Mouse (Mus musculus) cerebellum, adult 2 months (tissue): ENCODE measurements at regions not wholly inside any gene's neighbourhood (a gene's known extent, or its start where the extent isn't known, plus 50 kb on each side); places are given as distances from the start of the nearest gene placed in this dataset.

Experiments
- CTCF ChIP-seq: fragments of 200-500 bp; IDR thresholded peaks from 2 replicates; pipeline ENCODE4 v1.5.1; 2011; ENCODE audit warnings: low read depth, mild to moderate bottlenecking, control low read depth, low read length, moderate library complexity, borderline replicate concordance; ENCODE audit not compliant: insufficient read depth
- POLR2A ChIP-seq: fragments of 200-500 bp; IDR thresholded peaks from 2 replicates; pipeline ENCODE4 v1.6.1; 2011; ENCODE audit warnings: low read length, control low read depth, borderline replicate concordance; ENCODE audit not compliant: insufficient read depth

DNA sequence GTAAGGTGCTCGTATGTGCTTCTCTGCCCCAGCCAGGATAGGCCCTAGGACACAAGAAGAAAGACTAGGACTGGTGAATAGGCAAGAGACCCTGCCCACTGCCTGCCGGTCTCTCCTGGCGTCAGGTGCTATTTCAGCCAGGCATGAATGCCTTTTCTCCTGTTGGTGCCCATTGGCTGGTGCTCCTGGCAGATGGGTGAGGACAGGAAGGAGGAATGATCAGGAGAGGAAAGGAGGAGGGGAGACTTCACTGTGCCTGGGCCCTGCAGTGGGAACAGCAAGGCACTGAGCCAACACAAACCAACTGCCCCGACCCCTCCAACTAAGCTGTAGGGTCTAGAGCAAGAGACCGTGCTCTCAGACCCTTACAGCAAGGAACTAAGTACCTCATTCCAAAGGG lies 100.4 kb downstream of the Pja1 start:
- TF ChIP-seq CTCF (no peak), POLR2A (no peak)
